Mouse (Mus musculus) kidney, postnatal 10 days (tissue): Measurements from ENCODE around the gene Hs6st3.

ENCODE experiments used
- DNase-seq: peaks from one replicate; pipeline ENCODE4 v3.0.0; 2021; ENCODE audit warnings: mixed read lengths

Gene Hs6st3

DNA sequence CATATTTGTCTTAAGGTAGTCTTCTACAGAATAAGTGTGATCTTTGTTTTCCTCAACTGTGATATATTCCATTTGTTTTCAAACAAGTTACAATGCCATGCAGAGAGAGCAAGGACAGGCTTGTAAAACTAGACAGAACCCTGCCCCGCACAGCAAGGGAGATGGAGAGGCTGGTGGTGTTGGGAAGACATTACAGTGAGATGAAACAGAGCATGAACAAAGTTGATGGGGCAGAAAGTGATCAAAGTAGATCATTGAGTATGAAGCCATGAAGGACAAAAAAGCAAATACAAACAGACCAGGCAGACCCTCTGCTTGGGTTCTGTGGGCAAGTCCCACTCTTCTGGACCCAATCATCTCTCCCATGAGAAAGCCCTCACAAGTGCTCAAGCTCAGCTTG is 781.0 kb downstream of the Hs6st3 start:
- DNase-seq, result no peak
